Mouse (Mus musculus): ENCODE results near the gene Pnrc1.

- TF ChIP-seq CTCF (IDR thresholded peaks at IDR 0.05; ENCODE audit: borderline replicate concordance, control insufficient read depth, extremely low read depth, insufficient read depth, low read length, poor library complexity) (no peak), POLR2A (IDR thresholded peaks at IDR 0.05; ENCODE audit: control insufficient read depth, extremely low read depth, insufficient read depth, low read length, poor library complexity) (no peak)
These were observed 41.2 kb upstream of the Pnrc1 start for GRCm38 (mm10) chr4:33331147-33331546.

All from thymus, adult 2 months (tissue).